Comparison of ENCODE assay signal across 16 mouse cellular contexts in genomic region chr15:9068881-9069280, GRCm38 (mm10).
"Had no signal": no experiment of that assay in that cellular context is flagged by ENCODE, and none has a peak within 500 bp of the region (broad histone marks: within the 10 kb centered on the region; RNA-seq: fewer than 3 reads in every experiment).

No protein-coding gene starts in this region.

- ATAC-seq: intestine, postnatal 0 days; midbrain, embryonic 13.5 days had no signal

- H3K9ac ChIP-seq: limb, embryonic 13.5 days; lung, embryonic 15.5 days; midbrain, embryonic 13.5 days; stomach, embryonic 15.5 days had no signal

- DNase-seq: kidney, adult 2 months; kidney, postnatal 25 days; layer of hippocampus, adult 9-11 months; lung, adult 18-20 months; spleen, adult 18-20 months; thymus, postnatal 25 days had no signal

- H3K4me3 ChIP-seq: layer of hippocampus, adult 2 months; limb, embryonic 10.5 days; limb, embryonic 13.5 days; lung, embryonic 15.5 days; megakaryocyte, embryonic 14.5 days; midbrain, embryonic 10.5 days; midbrain, embryonic 13.5 days; stomach, embryonic 15.5 days had no signal

- H3K9me3 ChIP-seq: limb, embryonic 10.5 days; limb, embryonic 13.5 days; lung, embryonic 15.5 days; megakaryocyte, embryonic 14.5 days; midbrain, embryonic 10.5 days; midbrain, embryonic 13.5 days; stomach, embryonic 15.5 days had no signal

- H3K36me3 ChIP-seq: limb, embryonic 10.5 days; limb, embryonic 13.5 days; lung, embryonic 15.5 days; midbrain, embryonic 10.5 days; midbrain, embryonic 13.5 days; stomach, embryonic 15.5 days had no signal

- H3K27me3 ChIP-seq: limb, embryonic 13.5 days; lung, embryonic 15.5 days; megakaryocyte, embryonic 14.5 days; midbrain, embryonic 13.5 days; stomach, embryonic 15.5 days had no signal

- H3K27ac ChIP-seq: kidney, postnatal 0 days; layer of hippocampus, adult 2 months; limb, embryonic 10.5 days; limb, embryonic 13.5 days; lung, embryonic 15.5 days; midbrain, embryonic 10.5 days; midbrain, embryonic 13.5 days; stomach, embryonic 15.5 days had no signal

- H3K4me2 ChIP-seq: limb, embryonic 13.5 days; lung, embryonic 15.5 days; midbrain, embryonic 13.5 days; stomach, embryonic 15.5 days had no signal
